Mouse (Mus musculus) embryo, embryonic 9.5 days (tissue): Measurements from ENCODE around the gene Cacna1e.

ENCODE experiments used
- DNase-seq: peaks from one replicate; pipeline ENCODE4 v3.0.0-alpha.2; 2017; ENCODE audit errors: extremely low spot score

Cacna1e gene

GRCm38 (mm10) chr1:154884275-154885206 is at the start of gene Cacna1e:
Cacna1e (minus strand) TSS chr1:154884501.
- DNase-seq, result peak; percentile 49

- no peak for DNase-seq
Measured at GRCm38 (mm10) chr1:154918406-154918805, 34.1 kb upstream of the Cacna1e start.

GRCm38 (mm10) chr1:154917438-154917837 is 33.1 kb upstream of the Cacna1e start:
- no peak for DNase-seq

DNA sequence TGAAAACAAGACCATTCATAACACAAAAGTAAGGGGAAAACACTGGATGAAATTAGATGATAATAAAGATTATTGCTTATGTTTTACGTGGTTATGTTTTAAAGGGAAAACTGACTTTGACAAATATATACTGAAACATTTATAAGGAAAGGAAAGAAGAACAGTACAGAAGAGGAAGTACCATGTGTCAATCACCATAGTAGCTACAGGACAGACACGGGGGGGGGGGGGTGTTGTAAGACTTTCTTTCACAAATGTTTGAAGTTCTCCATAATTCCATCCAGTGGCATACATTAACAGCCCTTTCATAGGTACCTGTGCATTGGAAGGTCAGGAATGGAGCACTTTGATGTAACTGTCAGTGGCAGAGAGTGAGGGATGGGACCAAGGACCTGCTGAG is 25.3 kb upstream of the Cacna1e start:
- DNase-seq, result no peak

GRCm38 (mm10) chr1:154897390-154897789 is 13.1 kb upstream of the Cacna1e start:
- DNase-seq, result no peak

GRCm38 (mm10) chr1:154890244-154890643 is 5.9 kb upstream of the Cacna1e start:
- DNase-seq, result no peak

GRCm38 (mm10) chr1:154888495-154888894 is 4.2 kb upstream of the Cacna1e start:
- DNase-seq, result no peak

DNA sequence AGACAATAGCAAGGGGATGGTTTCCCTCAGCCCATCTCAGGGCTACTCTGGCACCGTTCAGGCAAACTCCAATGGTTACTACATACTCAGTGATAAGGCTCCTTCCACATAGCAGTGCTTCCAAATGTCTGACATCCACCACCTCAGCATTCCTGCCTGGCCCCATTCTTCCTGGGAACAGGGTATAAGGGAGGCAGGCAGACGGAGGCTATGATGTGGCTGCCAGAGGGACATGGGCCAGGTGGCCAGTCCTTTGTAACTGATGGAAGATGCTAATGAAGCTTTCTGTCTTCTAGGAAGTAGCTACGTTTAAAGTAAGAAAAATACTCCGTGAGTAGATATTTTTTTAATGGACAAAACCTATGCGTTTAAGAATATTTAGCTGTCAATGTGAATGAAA is 3.7 kb upstream of the Cacna1e start:
- no peak for DNase-seq

DNA sequence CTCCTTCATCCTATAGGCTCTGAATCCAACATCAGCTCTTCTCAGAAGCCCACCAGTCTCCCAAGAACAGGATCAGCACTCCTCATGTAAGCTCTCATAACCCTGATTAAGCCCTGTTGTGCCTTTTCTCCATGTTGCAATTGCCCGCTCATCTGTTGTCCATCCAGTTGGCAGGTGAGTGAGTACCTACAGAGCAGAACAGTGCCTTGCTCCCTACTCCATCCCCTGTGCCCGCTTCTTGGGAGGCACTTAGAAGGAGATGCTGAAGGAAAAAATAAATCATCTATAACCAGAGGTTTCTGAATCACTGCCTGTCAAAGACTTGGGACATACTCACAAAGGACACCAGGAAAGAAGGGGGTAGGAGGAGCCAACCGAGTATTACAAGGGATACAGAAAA is 3.2 kb upstream of the Cacna1e start:
- DNase-seq, result no peak

GRCm38 (mm10) chr1:154886611-154887010 is 2.3 kb upstream of the Cacna1e start:
- DNase-seq, result peak; percentile 22

DNA sequence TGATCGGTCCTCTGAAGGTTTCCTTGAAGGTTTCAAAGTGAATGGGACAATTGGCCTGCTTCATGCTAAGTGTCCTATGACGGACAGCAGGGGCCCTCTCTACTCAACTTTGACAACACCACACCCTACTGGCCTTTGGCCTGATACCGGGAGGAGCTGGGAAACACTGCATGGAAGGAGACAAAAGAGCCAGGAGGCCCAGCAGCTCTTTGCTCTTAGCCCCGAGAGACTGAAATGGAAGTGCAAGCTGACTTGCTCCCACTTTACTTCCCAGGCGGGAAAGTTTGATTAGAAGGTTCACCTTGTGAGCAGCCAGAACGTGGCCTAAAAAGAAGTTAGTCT is 877 bp upstream of the Cacna1e start:
- peak; percentile 35 for DNase-seq

GRCm38 (mm10) chr1:154883596-154884191 is 607 bp downstream of the Cacna1e start:
- DNase-seq, result peak; percentile 14

GRCm38 (mm10) chr1:154865981-154866380 is 18.3 kb downstream of the Cacna1e start:
- no peak for DNase-seq

GRCm38 (mm10) chr1:154861416-154861815 is 22.9 kb downstream of the Cacna1e start:
- no peak for DNase-seq

- DNase-seq, result no peak
Measured at GRCm38 (mm10) chr1:154854564-154854963, 29.7 kb downstream of the Cacna1e start.

- no peak for DNase-seq
Measured at GRCm38 (mm10) chr1:154850515-154851287, 33.6 kb downstream of the Cacna1e start.

DNA sequence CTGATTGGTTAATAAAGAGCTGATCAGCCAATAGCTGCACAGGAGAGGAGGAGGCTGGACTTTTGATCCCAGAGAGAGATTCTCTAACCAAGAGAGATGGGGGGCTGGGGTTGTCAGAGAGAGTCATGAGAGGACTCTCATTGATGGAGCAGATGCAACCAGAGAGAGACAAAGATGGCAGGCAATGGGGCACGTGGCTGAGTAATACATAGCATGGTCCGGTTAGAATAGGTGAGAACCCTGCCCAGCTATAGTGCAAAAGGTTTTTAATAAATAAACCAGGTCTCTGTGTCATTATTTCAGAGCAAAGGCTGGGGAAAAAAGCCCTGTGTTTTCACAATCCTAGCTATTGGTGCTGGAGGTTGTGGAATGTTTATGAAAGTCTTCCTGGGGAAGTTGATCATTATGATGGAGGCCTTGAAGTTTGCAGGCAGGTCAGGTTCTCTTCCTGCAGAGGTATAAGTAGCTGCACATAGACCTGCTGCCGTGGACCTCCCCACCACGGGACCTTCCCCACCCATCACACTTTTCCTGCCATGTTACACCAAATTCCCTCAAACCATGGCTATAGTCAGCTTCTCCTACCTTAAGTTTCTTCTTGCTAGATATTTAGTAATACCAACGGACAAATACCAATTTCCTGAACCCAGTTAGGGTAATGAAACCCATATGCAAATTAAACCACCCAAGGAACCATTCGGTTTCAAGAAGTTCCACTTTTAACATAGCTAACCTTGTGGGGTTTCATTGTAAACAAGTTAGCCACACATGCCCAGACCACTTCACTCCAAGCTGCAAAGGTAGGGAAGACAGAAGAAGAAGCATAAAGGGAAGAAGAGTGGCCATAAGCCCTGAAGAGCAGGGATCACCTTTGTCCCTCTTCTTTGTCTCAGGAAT is 35.4 kb downstream of the Cacna1e start:
- no peak for DNase-seq

- DNase-seq, result no peak
Measured at GRCm38 (mm10) chr1:154846900-154847299, 37.4 kb downstream of the Cacna1e start.

DNA sequence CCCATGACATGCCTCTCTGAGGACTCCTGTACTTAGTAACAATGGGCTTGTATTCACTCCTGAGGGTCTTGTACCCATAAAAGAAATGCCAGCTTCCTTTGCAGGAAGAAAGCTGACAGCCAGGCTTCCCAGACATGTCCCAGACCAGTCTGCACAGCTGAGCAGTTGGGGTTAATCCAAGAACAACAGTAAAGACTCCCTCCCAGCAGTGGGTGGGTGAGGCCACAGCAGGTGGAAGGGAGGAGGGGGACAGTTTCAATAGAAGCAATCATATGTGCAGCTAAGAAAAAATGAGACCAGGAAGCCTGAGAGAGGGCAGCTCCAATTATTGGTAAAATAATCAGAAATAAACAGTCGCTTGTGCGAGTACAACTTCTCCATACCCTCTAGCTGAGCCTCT is 40.9 kb downstream of the Cacna1e start:
- no peak for DNase-seq

DNA sequence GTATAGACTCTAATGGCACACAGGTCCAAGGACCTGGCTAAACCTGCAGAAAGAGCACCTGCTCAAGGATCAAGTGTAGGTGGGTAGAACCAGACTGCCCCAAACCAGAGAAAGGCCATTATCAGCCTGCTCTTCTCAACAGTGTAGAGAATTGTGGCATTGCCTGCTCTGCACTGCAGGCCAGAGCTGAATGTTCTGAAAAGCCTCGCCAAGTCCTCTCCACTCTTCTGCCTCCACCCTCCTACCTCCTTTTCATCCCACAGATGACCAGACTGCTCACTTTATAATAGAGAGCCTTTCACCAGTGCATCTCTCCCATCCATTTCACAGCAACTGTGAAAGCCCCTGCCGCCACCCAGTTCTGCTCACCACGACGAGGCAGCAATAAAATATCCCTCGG is 42.0 kb downstream of the Cacna1e start:
- no peak for DNase-seq

DNA sequence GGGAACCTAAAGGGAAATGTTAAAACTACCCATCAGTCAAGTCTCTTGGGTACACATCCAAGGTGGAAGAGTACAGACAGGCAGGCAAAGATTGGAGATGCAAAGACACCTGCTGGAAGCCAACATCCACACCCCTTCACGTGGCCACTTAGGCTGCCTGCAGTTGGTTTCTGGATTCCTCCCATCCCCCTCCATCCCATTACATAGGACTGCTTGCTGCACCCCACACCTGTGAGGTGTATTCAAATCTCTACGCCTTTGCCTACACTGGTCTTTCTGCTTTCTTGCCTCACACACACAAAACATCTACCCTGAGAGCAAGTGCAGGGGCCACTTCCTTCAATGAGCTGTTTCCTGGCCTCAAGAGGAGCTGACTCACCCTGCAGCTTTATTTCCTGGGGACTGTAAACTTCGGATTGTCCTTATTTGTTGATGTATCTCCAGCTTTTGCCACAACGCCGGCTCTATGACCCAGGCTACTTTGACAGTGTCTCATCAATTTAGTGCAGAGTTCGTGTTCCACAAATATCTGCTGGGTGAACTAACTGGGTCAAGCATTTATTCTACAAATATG is 43.2 kb downstream of the Cacna1e start:
- no peak for DNase-seq
